Mouse (Mus musculus) intestine, embryonic 15.5 days (tissue): ENCODE results near the gene Nsmce3. TPM values are rescaled to one million over a fixed set of nuclear protein-coding genes. Genes with fewer than 3 reads are reported as not detected.

Experiments
- ATAC-seq: fragments of 200-750 bp; cut with Nextera tagmentation; 2 replicates; pipeline ENCODE4 v1.8.0; 2017; ENCODE audit warnings: moderate TSS enrichment, moderate library complexity
- H3K27ac ChIP-seq: fragments of 300-500 bp; sonication (generic); 2 replicates; pipeline ENCODE4 v1.5.1; 2015; ENCODE audit warnings: mild to moderate bottlenecking, inconsistent platforms
- H3K27me3 ChIP-seq: fragments of 300-500 bp; sonication (generic); replicated peaks from 2 replicates; pipeline ENCODE4 v1.6.1; 2015; ENCODE audit warnings: inconsistent platforms
- H3K36me3 ChIP-seq: fragments of 300-500 bp; sonication (generic); 2 replicates; pipeline ENCODE4 v1.6.1; 2015; ENCODE audit warnings: inconsistent platforms
- H3K4me1 ChIP-seq: fragments of 300-500 bp; sonication (generic); replicated peaks from 2 replicates; pipeline ENCODE4 v1.6.1; 2015; ENCODE audit warnings: inconsistent platforms
- H3K4me2 ChIP-seq: fragments of 300-500 bp; sonication (generic); replicated peaks from 2 replicates; pipeline ENCODE4 v1.6.1; 2015; ENCODE audit warnings: mild to moderate bottlenecking, inconsistent platforms
- H3K4me3 ChIP-seq: fragments of 300-500 bp; sonication (generic); replicated peaks from 2 replicates; pipeline ENCODE4 v1.5.1; 2015; ENCODE audit warnings: inconsistent platforms
- H3K9ac ChIP-seq: fragments of 300-500 bp; sonication (generic); 2 replicates; pipeline ENCODE4 v1.6.1; 2015; ENCODE audit warnings: inconsistent platforms
- H3K9me3 ChIP-seq: fragments of 300-500 bp; sonication (generic); 2 replicates; pipeline ENCODE4 v1.6.1; 2016; ENCODE audit warnings: inconsistent platforms
- WGBS: fragments of 180-500 bp; shearing (Covaris S2); methylation state at CpG from one replicate; pipeline ENCODE4 v1.1.7; 2015; 5-methylcytosine and 5-hydroxymethylcytosine counted together
- polyA plus RNA-seq: library from polyadenylated mRNA; unstranded; fragments of >200 nt; fragmentation: Nextera tagmentation; extraction: Ambion mirVana; gene quantifications from 2 replicates; pipeline ENCODE4 v1.2.1, GENCODE M21; 2015

Nsmce3 gene
- 11.3 and 11.9 TPM in 2 replicates for polyA plus RNA-seq

DNA sequence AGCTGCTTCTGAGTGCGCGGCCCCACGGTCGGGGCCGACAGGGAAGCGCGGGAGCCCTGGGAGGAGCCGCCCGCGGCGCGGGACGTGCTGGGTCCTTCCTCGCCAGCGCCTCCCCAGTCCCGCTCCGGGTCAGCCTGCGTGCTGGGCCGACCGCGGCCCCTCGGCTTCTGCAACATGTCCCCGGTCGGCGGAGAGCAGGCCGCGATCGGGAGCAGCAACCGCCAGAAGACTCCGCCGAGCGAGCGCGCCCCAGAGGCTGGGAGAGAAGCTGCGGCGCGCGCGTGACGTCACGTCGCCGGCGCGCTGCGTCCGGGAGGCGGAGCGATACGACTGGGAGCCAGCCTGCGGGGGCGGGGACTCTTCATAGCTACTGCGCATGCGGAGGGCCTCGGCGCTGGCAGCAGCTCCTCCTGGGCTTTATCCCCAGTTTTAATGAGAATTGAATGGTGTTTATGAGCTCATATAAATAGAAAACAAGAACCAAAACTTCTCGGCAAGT is at the start of gene Nsmce3:
Gene Nsmce3 (minus strand): TSS at position 255 of the 499 bp plus-strand sequence.
- Histone ChIP-seq H3K9ac (peak within 1 kb of the TSS; percentile 98), H3K4me3 (peak within 1 kb of the TSS; percentile 90), H3K9me3 (no peaks in the 10 kb centered on the region), H3K27ac (peak within 1 kb of the TSS; percentile 97), H3K4me2 (peak within 1 kb of the TSS; percentile 73), H3K27me3 (no peaks in the 10 kb centered on the region), H3K4me1 (peaks cover 7% of the 10 kb centered on the region), H3K36me3 (no peaks in the 10 kb centered on the region)
- peak; percentile 99 for ATAC-seq
- WGBS, result under 1% methylated on average over 56 of the region's 57 CpGs

DNA sequence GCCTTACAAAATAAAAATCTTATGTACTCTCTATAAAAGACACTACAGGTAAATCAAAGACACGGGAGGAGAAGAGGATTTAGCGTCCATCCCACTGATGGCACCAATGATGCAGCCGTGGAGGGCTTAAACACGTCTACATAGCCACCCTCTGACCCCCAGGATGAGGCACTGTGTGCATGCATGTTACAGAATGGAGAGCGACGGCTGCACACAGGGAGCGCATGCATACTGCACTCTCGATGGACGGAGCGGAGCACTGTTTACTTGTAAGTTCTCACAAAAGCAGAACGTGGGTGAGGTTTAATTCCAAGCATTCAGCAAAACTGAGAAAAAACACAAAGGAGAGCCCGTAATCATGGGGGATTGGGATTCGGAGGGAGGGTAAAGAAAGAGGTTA is 48.4 kb upstream of the Nsmce3 start:
- whole genome bisulfite sequencing, result 82% methylated on average over 13 of the region's 13 CpGs
- no peaks in the 10 kb centered on the region for H3K36me3 ChIP-seq
- ATAC-seq, result no peak

DNA sequence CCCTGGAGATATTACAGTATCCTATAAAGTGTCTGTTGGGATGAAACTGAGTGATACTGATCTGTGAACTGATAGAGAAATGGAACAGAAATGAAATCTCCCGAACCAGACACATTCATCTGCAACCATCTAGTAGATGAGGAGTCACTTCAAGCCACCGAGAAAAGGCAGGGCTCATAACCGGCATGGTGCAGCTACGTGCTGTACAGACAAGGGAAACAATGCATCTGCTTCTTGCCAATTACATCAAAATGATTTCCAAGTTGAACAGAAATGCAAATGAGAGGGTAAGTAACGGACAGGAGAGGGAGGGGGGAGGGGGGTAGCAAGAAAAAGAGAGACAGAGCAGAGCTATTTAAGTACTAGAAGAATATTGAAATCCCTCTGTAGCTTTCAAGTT is 47.9 kb upstream of the Nsmce3 start:
- Histone ChIP-seq H3K9me3 (no peaks in the 10 kb centered on the region), H3K9ac (no peak overlapping the region), H3K4me1 (no peaks in the 10 kb centered on the region), H3K4me2 (no peak overlapping the region), H3K36me3 (no peaks in the 10 kb centered on the region), H3K27me3 (no peaks in the 10 kb centered on the region), H3K27ac (no peak overlapping the region), H3K4me3 (no peak overlapping the region)
- 88% methylated on average over 5 of the region's 5 CpGs for WGBS
- no peak for ATAC-seq

More for the DNA sequence above, 48.4 kb upstream of the Nsmce3 start:
- Histone ChIP-seq H3K27me3 (no peaks in the 10 kb centered on the region), H3K4me3 (no peak overlapping the region), H3K9me3 (no peaks in the 10 kb centered on the region), H3K4me2 (no peak overlapping the region), H3K27ac (no peak overlapping the region), H3K4me1 (no peaks in the 10 kb centered on the region), H3K9ac (no peak overlapping the region)

DNA sequence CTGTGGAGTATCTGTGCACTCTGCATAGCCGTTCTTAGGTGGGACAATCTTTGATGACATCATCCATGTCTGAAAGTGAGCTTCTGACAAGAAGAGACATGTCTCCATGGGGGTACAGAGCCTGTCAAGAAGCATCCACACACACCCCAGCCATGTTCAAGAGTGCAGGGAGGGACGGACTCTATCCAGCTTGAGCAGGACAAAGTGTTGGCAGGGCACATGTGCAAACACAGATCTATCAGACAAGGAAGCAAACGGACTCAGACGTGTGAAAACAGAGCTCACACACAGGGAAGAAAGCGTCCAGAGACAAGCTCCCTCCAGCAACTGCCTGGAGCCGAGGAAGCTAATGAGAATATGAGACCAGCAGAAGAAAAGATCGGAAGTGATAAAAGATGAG is 43.9 kb upstream of the Nsmce3 start:
- Histone ChIP-seq H3K4me2 (no peak overlapping the region), H3K4me1 (no peaks in the 10 kb centered on the region), H3K9ac (no peak overlapping the region), H3K27ac (no peak overlapping the region), H3K36me3 (no peaks in the 10 kb centered on the region), H3K4me3 (no peak overlapping the region), H3K9me3 (no peaks in the 10 kb centered on the region), H3K27me3 (no peaks in the 10 kb centered on the region)
- WGBS, result 39% methylated on average over 7 of the region's 7 CpGs
- no peak for ATAC-seq

DNA sequence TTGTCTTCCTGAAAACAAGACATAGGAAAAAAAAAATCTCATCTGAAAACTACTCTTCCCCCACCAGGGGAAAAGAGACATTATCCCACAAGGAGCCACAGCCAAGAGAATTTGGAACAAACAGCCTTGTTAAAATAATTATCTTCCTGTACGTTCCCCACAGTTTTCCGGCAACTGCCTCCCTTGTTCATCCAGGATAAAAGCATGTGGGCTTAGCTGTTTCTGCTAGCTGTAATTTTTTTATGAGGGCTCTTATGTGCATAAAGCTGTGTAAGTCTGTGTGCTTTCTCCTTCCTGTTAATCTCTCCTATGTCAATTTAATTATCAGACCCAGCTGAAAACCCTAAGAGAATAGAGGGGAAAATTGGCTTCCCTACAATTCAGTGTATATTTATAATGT is 42.3 kb upstream of the Nsmce3 start:
- Histone ChIP-seq H3K36me3 (no peaks in the 10 kb centered on the region), H3K9ac (no peak overlapping the region), H3K4me1 (no peaks in the 10 kb centered on the region), H3K27me3 (no peaks in the 10 kb centered on the region), H3K4me3 (no peak overlapping the region), H3K27ac (no peak overlapping the region), H3K9me3 (no peaks in the 10 kb centered on the region), H3K4me2 (no peak overlapping the region)
- WGBS, result 49% methylated on average over 2 of the region's 2 CpGs
- no peak for ATAC-seq

DNA sequence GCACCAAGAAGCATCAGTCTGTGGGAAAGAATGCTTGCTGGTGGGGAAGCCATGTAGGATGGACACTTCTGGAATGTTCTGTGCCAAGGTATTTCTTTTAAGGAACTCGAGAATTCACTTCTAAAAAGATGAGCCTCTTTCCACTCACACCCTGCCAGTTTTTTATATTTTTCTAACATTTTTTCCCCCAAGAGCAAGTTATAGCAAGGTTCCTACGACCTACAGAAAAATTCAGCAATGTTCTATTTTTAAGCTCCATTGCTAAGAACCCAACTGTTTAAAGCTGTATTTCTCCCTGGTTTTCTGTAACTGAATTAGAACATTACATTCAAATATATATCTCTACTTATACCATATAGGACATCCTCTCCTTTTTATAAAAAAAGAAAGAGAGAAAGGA is 39.1 kb upstream of the Nsmce3 start:
- Histone ChIP-seq H3K4me1 (no peaks in the 10 kb centered on the region), H3K36me3 (no peaks in the 10 kb centered on the region), H3K4me3 (no peak overlapping the region), H3K4me2 (no peak overlapping the region), H3K9ac (no peak overlapping the region), H3K9me3 (no peaks in the 10 kb centered on the region), H3K27me3 (no peaks in the 10 kb centered on the region), H3K27ac (no peak overlapping the region)
- 80% methylated on average over 2 of the region's 2 CpGs for WGBS
- no peak for ATAC-seq

DNA sequence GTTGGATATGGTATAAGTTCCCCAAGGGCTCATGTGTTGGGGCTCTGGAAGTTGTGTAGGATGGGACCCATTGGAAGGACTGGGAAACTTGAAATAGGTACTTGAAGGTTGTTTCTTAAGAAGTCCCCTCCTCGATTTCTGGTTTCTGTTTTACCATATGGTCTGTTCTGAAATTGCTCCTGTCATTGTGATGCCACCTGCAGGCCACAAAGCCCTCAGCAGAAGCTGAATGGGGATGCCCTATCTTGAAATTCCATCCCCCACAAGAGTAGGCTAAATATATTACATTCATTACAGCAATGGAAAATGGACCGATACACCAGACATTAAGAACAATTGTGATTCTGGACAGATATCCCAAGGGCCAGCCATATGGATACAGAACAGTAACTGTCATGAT is 37.4 kb upstream of the Nsmce3 start:
- no peak for ATAC-seq
- Histone ChIP-seq H3K9me3 (no peaks in the 10 kb centered on the region), H3K4me3 (no peak overlapping the region), H3K36me3 (no peaks in the 10 kb centered on the region), H3K27me3 (no peaks in the 10 kb centered on the region), H3K9ac (no peak overlapping the region), H3K4me1 (no peaks in the 10 kb centered on the region), H3K27ac (no peak overlapping the region), H3K4me2 (no peak overlapping the region)
- 87% methylated on average over 2 of the region's 2 CpGs for WGBS

DNA sequence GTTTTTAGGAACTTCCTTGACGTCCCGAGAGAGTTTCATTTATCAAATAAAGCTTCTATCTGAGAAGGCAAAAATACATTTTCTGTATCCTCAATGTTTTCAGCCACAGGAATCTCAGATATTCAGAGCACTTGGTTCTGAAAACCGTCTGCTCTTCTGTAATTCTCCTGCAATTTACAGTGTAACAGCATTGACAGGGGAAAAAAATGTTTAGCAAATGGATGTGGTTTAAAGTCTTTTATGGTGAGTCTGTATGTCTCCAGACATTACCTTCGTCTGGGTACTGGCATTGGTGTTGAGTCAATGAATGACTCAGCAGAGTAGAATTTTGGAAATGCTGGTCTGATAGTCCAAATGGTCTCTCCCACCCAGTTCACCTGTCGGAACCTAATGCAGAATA is 34.2 kb upstream of the Nsmce3 start:
- H3K4me1 ChIP-seq, result no peaks in the 10 kb centered on the region
- H3K9ac ChIP-seq, result no peak overlapping the region
- no peak overlapping the region for H3K4me3 ChIP-seq
- H3K9me3 ChIP-seq, result no peaks in the 10 kb centered on the region
- H3K36me3 ChIP-seq, result no peaks in the 10 kb centered on the region
- WGBS, result 56% methylated on average over 5 of the region's 5 CpGs
- H3K27ac ChIP-seq, result no peak overlapping the region
- H3K27me3 ChIP-seq, result no peaks in the 10 kb centered on the region
- H3K4me2 ChIP-seq, result no peak overlapping the region
- no peak for ATAC-seq

DNA sequence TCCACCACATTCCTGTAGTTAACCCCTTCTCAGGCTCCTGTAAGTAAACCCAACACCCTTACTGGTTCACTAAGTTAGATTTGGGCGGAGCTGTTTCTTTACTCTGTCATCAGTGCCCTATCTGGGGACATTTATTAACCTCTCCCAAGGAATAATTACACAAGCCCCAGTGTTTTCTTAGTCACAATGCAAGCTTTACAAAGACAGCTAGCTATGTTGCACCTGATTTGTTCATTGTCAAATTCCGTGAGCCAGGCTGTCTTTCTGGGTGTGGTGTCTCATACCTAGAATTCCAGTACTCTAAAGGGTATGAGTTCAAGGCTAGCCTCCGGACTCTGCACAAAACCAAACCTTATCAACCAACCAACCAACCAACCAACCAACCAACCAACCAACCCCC is 32.7 kb upstream of the Nsmce3 start:
- 80% methylated on average over 3 of the region's 3 CpGs for WGBS

DNA sequence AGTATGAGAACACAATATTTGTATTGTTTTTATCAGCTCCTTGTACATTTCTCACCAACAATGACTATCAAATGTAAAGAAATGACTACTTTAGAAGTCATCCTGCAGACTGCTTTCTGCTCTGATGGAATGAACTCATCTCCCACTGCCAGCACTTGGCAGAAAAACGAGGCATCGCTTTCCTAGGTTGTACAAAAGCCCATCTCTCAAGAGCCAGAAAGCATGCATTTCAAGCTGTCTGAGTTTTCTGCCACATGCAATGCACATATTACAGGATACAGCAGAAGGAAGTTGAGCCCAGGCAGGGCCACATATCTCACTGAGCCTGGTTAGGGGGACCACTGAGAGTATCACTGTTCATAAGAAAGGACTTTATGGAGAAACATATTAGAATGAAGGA is 27.5 kb upstream of the Nsmce3 start:
- 0 out of 2 replicates have a peak, but pooled peaks cover 5% of the 10 kb centered on the region for H3K4me1 ChIP-seq
- H3K27ac ChIP-seq, result no peak overlapping the region
- no peaks in the 10 kb centered on the region for H3K36me3 ChIP-seq
- no peak overlapping the region for H3K4me2 ChIP-seq
- H3K4me3 ChIP-seq, result no peak overlapping the region
- no peak for ATAC-seq
- H3K9ac ChIP-seq, result no peak overlapping the region
- no peaks in the 10 kb centered on the region for H3K9me3 ChIP-seq
- WGBS, result 84% methylated on average over 2 of the region's 2 CpGs
- no peaks in the 10 kb centered on the region for H3K27me3 ChIP-seq

More for the DNA sequence above, 32.7 kb upstream of the Nsmce3 start:
- Histone ChIP-seq H3K36me3 (no peaks in the 10 kb centered on the region), H3K4me1 (no peaks in the 10 kb centered on the region), H3K27ac (no peak overlapping the region), H3K4me3 (no peak overlapping the region), H3K9ac (no peak overlapping the region), H3K4me2 (no peak overlapping the region), H3K27me3 (no peaks in the 10 kb centered on the region), H3K9me3 (no peaks in the 10 kb centered on the region)
- ATAC-seq, result no peak

DNA sequence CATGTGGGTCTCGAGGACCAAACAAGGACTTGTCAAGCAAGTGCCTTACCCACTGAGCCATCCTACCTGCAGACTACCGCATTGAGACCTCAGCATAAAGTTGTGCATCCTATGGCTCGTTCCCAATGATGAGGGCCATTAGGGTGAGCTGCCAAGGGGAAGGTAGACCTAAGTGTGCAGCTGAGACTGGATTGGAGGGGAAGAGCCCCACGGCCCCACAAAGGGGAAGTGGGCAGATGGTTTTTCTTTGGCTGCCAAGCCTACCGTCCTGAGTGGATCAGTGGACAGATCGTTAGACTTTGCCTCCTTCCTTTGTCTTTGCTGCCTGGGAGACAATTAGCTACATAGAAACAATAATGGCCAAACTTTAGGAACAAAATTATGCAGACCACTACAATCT is 23.8 kb upstream of the Nsmce3 start:
- no peaks in the 10 kb centered on the region for H3K36me3 ChIP-seq
- no peak overlapping the region for H3K4me2 ChIP-seq
- WGBS, result 88% methylated on average over 6 of the region's 6 CpGs
- 0 out of 2 replicates have a peak, but pooled peaks cover 5% of the 10 kb centered on the region for H3K4me1 ChIP-seq
- no peak overlapping the region for H3K27ac ChIP-seq
- no peaks in the 10 kb centered on the region for H3K27me3 ChIP-seq
- no peak overlapping the region for H3K9ac ChIP-seq
- no peak for ATAC-seq
- no peaks in the 10 kb centered on the region for H3K9me3 ChIP-seq
- no peak overlapping the region for H3K4me3 ChIP-seq

DNA sequence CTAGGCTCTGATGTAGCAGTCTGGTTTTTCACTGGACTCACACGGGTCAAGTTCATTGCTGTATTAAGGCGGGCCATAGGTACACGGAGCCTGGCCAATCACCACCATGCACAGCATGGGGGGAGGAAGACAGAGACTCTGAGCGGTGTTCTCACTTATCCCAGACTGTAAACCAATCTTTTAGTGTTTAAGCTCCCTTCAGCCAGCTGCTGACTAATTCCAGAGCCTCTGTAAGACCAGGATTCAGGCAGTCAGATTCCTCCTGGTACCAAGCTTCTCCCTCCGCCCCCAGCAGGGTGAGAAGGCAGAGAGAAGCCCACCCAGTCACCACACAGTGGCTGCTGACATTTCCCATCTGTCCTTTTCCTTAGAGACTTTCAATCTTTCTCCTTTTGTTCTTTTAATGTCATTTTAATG is 22.9 kb upstream of the Nsmce3 start:
- H3K27me3 ChIP-seq, result no peaks in the 10 kb centered on the region
- no peak overlapping the region for H3K9ac ChIP-seq
- H3K4me3 ChIP-seq, result no peak overlapping the region
- no peaks in the 10 kb centered on the region for H3K9me3 ChIP-seq
- H3K4me1 ChIP-seq, result 0 out of 2 replicates have a peak, but pooled peaks cover 5% of the 10 kb centered on the region
- WGBS, result 21% methylated on average over 5 of the region's 5 CpGs
- no peak overlapping the region for H3K4me2 ChIP-seq
- ATAC-seq, result peak; percentile 36; the same call in 1 of the 2 replicates
- H3K27ac ChIP-seq, result no peak overlapping the region
- no peaks in the 10 kb centered on the region for H3K36me3 ChIP-seq

DNA sequence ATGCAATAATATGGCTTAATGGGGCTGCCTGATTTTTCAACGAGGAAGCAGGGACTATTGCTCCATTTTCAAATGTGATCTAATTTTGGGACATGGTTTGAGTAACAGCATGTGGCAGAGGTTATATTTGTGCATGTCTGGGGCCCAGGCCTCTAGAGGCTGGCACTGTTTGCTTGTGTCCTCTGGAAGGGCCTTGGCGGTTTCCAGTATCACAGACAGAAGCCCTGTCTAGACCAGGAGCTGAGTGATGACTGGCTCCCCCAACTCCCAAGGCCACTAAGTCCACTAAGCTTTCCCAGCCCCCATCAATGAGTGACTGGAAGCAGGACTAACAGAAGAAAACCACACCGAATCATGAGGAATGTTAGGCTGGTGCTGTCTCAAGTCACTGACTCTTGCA is 18.3 kb upstream of the Nsmce3 start:
- H3K9ac ChIP-seq, result no peak overlapping the region
- H3K27ac ChIP-seq, result no peak overlapping the region
- H3K4me2 ChIP-seq, result no peak overlapping the region
- no peaks in the 10 kb centered on the region for H3K27me3 ChIP-seq
- no peak overlapping the region for H3K4me3 ChIP-seq
- H3K4me1 ChIP-seq, result 0 out of 2 replicates have a peak, but pooled peaks cover 5% of the 10 kb centered on the region
- no peak for ATAC-seq
- 67% methylated on average over 3 of the region's 3 CpGs for WGBS
- no peaks in the 10 kb centered on the region for H3K9me3 ChIP-seq
- no peaks in the 10 kb centered on the region for H3K36me3 ChIP-seq
